Mouse (Mus musculus) ES-E14 (cell line): ENCODE measurements around the gene Tnfrsf23.

Source experiments
- CHD2 ChIP-seq: IDR thresholded peaks from 2 replicates; pipeline ENCODE4 v1.6.1; 2014; ENCODE audit warnings: mild to moderate bottlenecking, low read depth, low read length, inconsistent platforms
- HCFC1 ChIP-seq: IDR thresholded peaks from 2 replicates; pipeline ENCODE4 v1.6.1; 2012; ENCODE audit warnings: low read length, inconsistent platforms, borderline replicate concordance; ENCODE audit not compliant: insufficient read depth
- ZC3H11A ChIP-seq: IDR thresholded peaks from 2 replicates; pipeline ENCODE4 v1.6.1; 2012; ENCODE audit warnings: low read depth, mild to moderate bottlenecking, inconsistent platforms, low read length, borderline replicate concordance

GRCm38 (mm10) chr7:143712023-143712422 is 26.4 kb upstream of the Tnfrsf23 start:
- TF ChIP-seq ZC3H11A = no peak
- no peak for TF ChIP-seq HCFC1
- no peak for TF ChIP-seq CHD2
